Mouse (Mus musculus) ES-E14 (cell line): Measurements from ENCODE around the gene Nelfb. TPM values are rescaled to one million over a fixed set of nuclear protein-coding genes. Genes with fewer than 3 reads are reported as not detected.

Experiments
- DNase-seq: peaks from one replicate; pipeline ENCODE4 v3.0.0-alpha.2; 2013; ENCODE audit warnings: low read depth, low spot score
- H3K27ac ChIP-seq: 2 replicates; pipeline ENCODE4 v1.5.1; 2012; ENCODE audit warnings: low read depth, mild to moderate bottlenecking, low read length, moderate library complexity, mixed read lengths; ENCODE audit not compliant: poor library complexity, insufficient read depth, severe bottlenecking
- H3K36me3 ChIP-seq: 2 replicates; pipeline ENCODE4 v1.6.1; 2012; ENCODE audit warnings: mild to moderate bottlenecking, low read length, moderate library complexity, mixed read lengths; ENCODE audit not compliant: control insufficient read depth, poor library complexity, insufficient read depth, severe bottlenecking
- H3K4me1 ChIP-seq, 2 experiments: fragments of 150-350 bp in 1 of 2; sonication (generic) in 1 of 2; 2 replicates each; pipeline ENCODE4 v1.6.1; 2012; ENCODE audit warnings: low read length in 2 of 2, mild to moderate bottlenecking in 1 of 2, mixed read lengths in 1 of 2; ENCODE audit not compliant: control insufficient read depth in 2 of 2, insufficient read depth in 2 of 2, poor library complexity in 1 of 2
- H3K4me3 ChIP-seq, 2 experiments: fragments of 150-350 bp in 1 of 2; sonication (generic) in 1 of 2; 2 replicates each; pipeline ENCODE4 v1.5.1; 2012; ENCODE audit warnings: low read length in 2 of 2, low read depth in 1 of 2, mild to moderate bottlenecking in 1 of 2, mixed read lengths in 1 of 2; ENCODE audit not compliant: insufficient read depth in 1 of 2, poor library complexity in 1 of 2, severe bottlenecking in 1 of 2
- H3K9ac ChIP-seq: 2 replicates; pipeline ENCODE4 v1.6.1; 2012; ENCODE audit warnings: low read depth, mild to moderate bottlenecking, low read length, mixed read lengths; ENCODE audit not compliant: poor library complexity, insufficient read depth, severe bottlenecking
- H3K9me3 ChIP-seq: fragments of 150-350 bp; sonication (generic); 2 replicates; pipeline ENCODE4 v1.6.1; 2012; ENCODE audit warnings: low read depth, mild to moderate bottlenecking, low read length; ENCODE audit not compliant: control insufficient read depth, insufficient read depth
- CHD2 ChIP-seq: IDR thresholded peaks from 2 replicates; pipeline ENCODE4 v1.6.1; 2014; ENCODE audit warnings: mild to moderate bottlenecking, low read depth, low read length, inconsistent platforms
- HCFC1 ChIP-seq: IDR thresholded peaks from 2 replicates; pipeline ENCODE4 v1.6.1; 2012; ENCODE audit warnings: low read length, inconsistent platforms, borderline replicate concordance; ENCODE audit not compliant: insufficient read depth
- MAFK ChIP-seq: IDR thresholded peaks from 2 replicates; pipeline ENCODE4 v1.6.1; 2014; ENCODE audit warnings: mild to moderate bottlenecking, low read depth, low read length, inconsistent platforms; ENCODE audit not compliant: insufficient read depth
- ZC3H11A ChIP-seq: IDR thresholded peaks from 2 replicates; pipeline ENCODE4 v1.6.1; 2012; ENCODE audit warnings: low read depth, mild to moderate bottlenecking, inconsistent platforms, low read length, borderline replicate concordance
- ZNF384 ChIP-seq: IDR thresholded peaks from 2 replicates; pipeline ENCODE4 v1.6.1; 2012; ENCODE audit warnings: low read depth, low read length, inconsistent platforms
- in situ Hi-C, 2 experiments: fragments of 600-800 bp; cut with MboI; formaldehyde crosslinking; loops; one replicate each; pipeline ENCODE4 v1.15.1; 2025; ENCODE audit warnings: low sequenced_read_pairs in 2 of 2, inconsistent platforms in 1 of 2; ENCODE audit not compliant: unreplicated experiment in 2 of 2
- total RNA-seq: library from RNA; depleted of rRNA; stranded (reverse); fragments of 300-350 nt; gene quantifications from 2 replicates; pipeline ENCODE4 v1.2.3, GENCODE M21; 2012

Gene Nelfb
- total RNA-seq, 1 experiment, result 50.9 TPM

DNA sequence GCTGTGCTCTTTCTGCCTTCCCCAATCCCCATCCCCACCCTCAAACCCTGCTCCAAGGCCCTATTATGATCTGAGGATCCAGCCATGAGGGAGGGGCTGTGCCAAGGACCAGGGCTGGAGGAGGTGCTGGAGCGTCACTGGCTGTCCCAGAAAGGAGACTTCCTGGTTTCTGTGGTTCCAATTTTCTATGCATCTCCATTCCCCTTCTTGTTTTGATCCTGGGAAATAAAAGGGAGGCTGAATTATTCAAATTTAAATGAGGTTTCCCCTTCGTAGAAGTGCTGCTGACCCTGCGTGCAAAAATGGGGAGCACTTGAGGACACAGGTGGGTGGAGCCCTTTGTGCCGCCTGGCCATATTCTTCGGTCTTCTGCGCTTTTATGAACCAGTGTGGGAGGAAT is 28.6 kb downstream of the Nelfb start:
- Histone ChIP-seq H3K4me3 (peak overlapping the region in 1 of 2 experiments; percentile 19; a peak in 1 of 4 replicates), H3K4me1 (peaks cover 4 to 8% of the 10 kb centered on the region in 2 experiments; a peak in 1 of 4 replicates), H3K9me3 (no peaks in the 10 kb centered on the region), H3K27ac (no peak overlapping the region), H3K9ac (no peak overlapping the region), H3K36me3 (no peaks in the 10 kb centered on the region)
- in situ Hi-C loops, result no loop called here
- TF ChIP-seq HCFC1 (no peak), MAFK (no peak), ZNF384 (no peak), CHD2 (no peak), ZC3H11A (no peak)
- no peak for DNase-seq

GRCm38 (mm10) chr2:25181891-25182397 is 29.3 kb downstream of the Nelfb start:
- H3K4me1 ChIP-seq, result peaks cover 4 to 8% of the 10 kb centered on the region in 2 experiments; a peak in 1 of 4 replicates
- peak overlapping the region; percentile 62 to 68 for H3K4me3 ChIP-seq
- TF ChIP-seq ZC3H11A, result no peak
- no peak for TF ChIP-seq MAFK
- TF ChIP-seq ZNF384, result no peak
- TF ChIP-seq CHD2, result no peak
- peak; percentile 25 for DNase-seq
- no peak overlapping the region for H3K27ac ChIP-seq
- H3K36me3 ChIP-seq, result no peaks in the 10 kb centered on the region
- H3K9me3 ChIP-seq, result no peaks in the 10 kb centered on the region
- peak overlapping the region; percentile 58 for H3K9ac ChIP-seq
- in situ Hi-C loops, result no loop called here

GRCm38 (mm10) chr2:25180973-25181890 is 30.1 kb downstream of the Nelfb start:
- H3K4me3 ChIP-seq, result peak overlapping the region; percentile 62 to 68
- in situ Hi-C loops, result no loop called here
- peak overlapping the region; percentile 58 for H3K9ac ChIP-seq
- no peaks in the 10 kb centered on the region for H3K36me3 ChIP-seq
- peaks cover 1 to 6% of the 10 kb centered on the region in 2 experiments; a peak in 1 of 4 replicates for H3K4me1 ChIP-seq
- no peak for TF ChIP-seq HCFC1
- no peak for TF ChIP-seq ZC3H11A
- no peak for TF ChIP-seq ZNF384
- TF ChIP-seq MAFK, result no peak
- no peak for TF ChIP-seq CHD2
- H3K9me3 ChIP-seq, result no peaks in the 10 kb centered on the region
- peak; percentile 35 for DNase-seq
- no peak overlapping the region for H3K27ac ChIP-seq

GRCm38 (mm10) chr2:25180478-25180903 is 30.8 kb downstream of the Nelfb start, which contains the start of gene Nrarp:
TSS of gene Nrarp (plus strand) at chr2:25180758.
- H3K27ac ChIP-seq, result no peak within 1 kb of the TSS
- peak within 1 kb of the TSS; percentile 58 for H3K9ac ChIP-seq
- no peaks in the 10 kb centered on the region for H3K9me3 ChIP-seq
- H3K4me3 ChIP-seq, result peak within 1 kb of the TSS; percentile 62 to 68
- in situ Hi-C loops, result no loop called here
- H3K36me3 ChIP-seq, result no peaks in the 10 kb centered on the region
- H3K4me1 ChIP-seq, result peaks cover 1 to 4% of the 10 kb centered on the region in 2 experiments; a peak in 1 of 4 replicates
- TF ChIP-seq CHD2, result no peak
- no peak for TF ChIP-seq HCFC1
- TF ChIP-seq MAFK, result no peak
- TF ChIP-seq ZC3H11A, result no peak
- TF ChIP-seq ZNF384, result no peak
- DNase-seq, result peak; percentile 93
